Mouse (Mus musculus) heart, embryonic 10.5 days (tissue): ENCODE results near the gene Itga10. TPM values are rescaled to one million over a fixed set of nuclear protein-coding genes. Genes with fewer than 3 reads are reported as not detected.
A peak's percentile ranks its signal among the peaks of the same experiment; 100 is the strongest.

Experiments used
- DNase-seq: peaks from one replicate; pipeline ENCODE4 v3.0.0-alpha.2; 2017; ENCODE audit warnings: low spot score
- H3K27ac ChIP-seq: fragments of 300-500 bp; sonication (generic); 2 replicates; pipeline ENCODE4 v1.5.1; 2016; ENCODE audit warnings: mild to moderate bottlenecking
- H3K27me3 ChIP-seq: fragments of 300-500 bp; sonication (generic); 2 replicates; pipeline ENCODE4 v1.6.1; 2016; ENCODE audit warnings: mild to moderate bottlenecking; ENCODE audit not compliant: poor library complexity, insufficient read depth, severe bottlenecking
- H3K36me3 ChIP-seq: fragments of 300-500 bp; sonication (generic); 2 replicates; pipeline ENCODE4 v1.6.1; 2016; ENCODE audit warnings: mild to moderate bottlenecking, moderate library complexity
- H3K4me1 ChIP-seq: fragments of 300-500 bp; sonication (generic); 2 replicates; pipeline ENCODE4 v1.6.1; 2016; ENCODE audit warnings: mild to moderate bottlenecking
- H3K4me3 ChIP-seq: fragments of 300-500 bp; sonication (generic); 2 replicates; pipeline ENCODE4 v1.5.1; 2016; ENCODE audit warnings: mild to moderate bottlenecking, moderate library complexity
- H3K9me3 ChIP-seq: fragments of 300-500 bp; sonication (generic); 2 replicates; pipeline ENCODE4 v1.6.1; 2016; ENCODE audit warnings: mild to moderate bottlenecking, moderate library complexity
- WGBS: fragments of 180-500 bp; shearing (Covaris S2); methylation state at CpG from one replicate; pipeline ENCODE4 v1.1.7; 2016; 5-methylcytosine and 5-hydroxymethylcytosine counted together
- polyA plus RNA-seq: library from polyadenylated mRNA; unstranded; fragments of >200 nt; fragmentation: Nextera tagmentation; extraction: Ambion mirVana; gene quantifications from 2 replicates; pipeline ENCODE4 v1.2.1, GENCODE M21; 2016

Gene Itga10
- polyA plus RNA-seq, 1 experiment from 2014 or later: 0.84 TPM

- H3K4me3 ChIP-seq: peak within 1 kb of the TSS; percentile 93
- peaks cover 45% of the 10 kb centered on the region for H3K4me1 ChIP-seq
- DNase-seq: peak; percentile 94
- no peaks in the 10 kb centered on the region for H3K9me3 ChIP-seq
- peak within 1 kb of the TSS; percentile 98 for H3K27ac ChIP-seq
- H3K36me3 ChIP-seq: peaks cover 23% of the 10 kb centered on the region
- WGBS: under 1% methylated on average over 35 of the region's 35 CpGs
- H3K27me3 ChIP-seq: no peaks in the 10 kb centered on the region
These were observed 50.9 kb downstream of the Itga10 start, which contains the start of gene Pias3 for GRCm38 (mm10) chr3:96696198-96696765. Gene Pias3 (plus strand): TSS chr3:96696384.

GRCm38 (mm10) chr3:96696766-96697732 lies 51.7 kb downstream of the Itga10 start:
- Histone ChIP-seq H3K27ac (peak overlapping the region; percentile 98), H3K36me3 (peaks cover 31% of the 10 kb centered on the region), H3K9me3 (no peaks in the 10 kb centered on the region), H3K4me3 (peak overlapping the region; percentile 93), H3K27me3 (no peaks in the 10 kb centered on the region), H3K4me1 (peaks cover 45% of the 10 kb centered on the region)
- DNase-seq: peak; percentile 95
- under 1% methylated on average over 85 of the region's 85 CpGs for WGBS

- Histone ChIP-seq H3K4me3 (no peak overlapping the region; the same call in 1 of the 2 replicates), H3K4me1 (peaks cover 36% of the 10 kb centered on the region), H3K27ac (peak overlapping the region; percentile 13; the same call in 1 of the 2 replicates), H3K9me3 (no peaks in the 10 kb centered on the region), H3K36me3 (peaks cover 51% of the 10 kb centered on the region), H3K27me3 (no peaks in the 10 kb centered on the region)
- WGBS: 41% methylated on average over 19 of the region's 19 CpGs
- DNase-seq: no peak
These were observed 53.8 kb downstream of the Itga10 start for GRCm38 (mm10) chr3:96698993-96699690.

GRCm38 (mm10) chr3:96700376-96700775 lies 55.0 kb downstream of the Itga10 start:
- peaks cover 63% of the 10 kb centered on the region for H3K36me3 ChIP-seq
- 54% methylated on average over 7 of the region's 7 CpGs for WGBS
- no peak for DNase-seq

GRCm38 (mm10) chr3:96701003-96701402 lies 55.6 kb downstream of the Itga10 start:
- 80% methylated on average over 4 of the region's 4 CpGs for WGBS
- no peak for DNase-seq

More at GRCm38 (mm10) chr3:96700376-96700775, 55.0 kb downstream of the Itga10 start:
- H3K27me3 ChIP-seq: no peaks in the 10 kb centered on the region
- H3K27ac ChIP-seq: no peak overlapping the region
- peaks cover 31% of the 10 kb centered on the region for H3K4me1 ChIP-seq
- no peaks in the 10 kb centered on the region for H3K9me3 ChIP-seq
- H3K4me3 ChIP-seq: no peak overlapping the region

GRCm38 (mm10) chr3:96704778-96705177 lies 59.4 kb downstream of the Itga10 start:
- H3K4me3 ChIP-seq: no peak overlapping the region
- peaks cover 59% of the 10 kb centered on the region for H3K36me3 ChIP-seq
- H3K9me3 ChIP-seq: no peaks in the 10 kb centered on the region
- no peak overlapping the region for H3K27ac ChIP-seq
- H3K27me3 ChIP-seq: peaks cover 18% of the 10 kb centered on the region; the same call in 1 of the 2 replicates
- peaks cover 10% of the 10 kb centered on the region for H3K4me1 ChIP-seq
- no peak for DNase-seq
- 67% methylated on average over 11 of the region's 11 CpGs for WGBS

More at GRCm38 (mm10) chr3:96701003-96701402, 55.6 kb downstream of the Itga10 start:
- no peak overlapping the region for H3K4me3 ChIP-seq
- H3K36me3 ChIP-seq: peaks cover 66% of the 10 kb centered on the region
- H3K27ac ChIP-seq: no peak overlapping the region
- peaks cover 26% of the 10 kb centered on the region for H3K4me1 ChIP-seq
- H3K9me3 ChIP-seq: no peaks in the 10 kb centered on the region
- H3K27me3 ChIP-seq: no peaks in the 10 kb centered on the region

- WGBS: 89% methylated on average over 11 of the region's 11 CpGs
- peak; percentile 64 for DNase-seq
- Histone ChIP-seq H3K27me3 (peaks cover 18% of the 10 kb centered on the region; the same call in 1 of the 2 replicates), H3K36me3 (peaks cover 59% of the 10 kb centered on the region), H3K4me1 (peaks cover 9% of the 10 kb centered on the region), H3K9me3 (no peaks in the 10 kb centered on the region), H3K4me3 (no peak overlapping the region), H3K27ac (no peak overlapping the region)
These were observed 60.8 kb downstream of the Itga10 start for GRCm38 (mm10) chr3:96706217-96706616.

- DNase-seq: peak; percentile 54
- Histone ChIP-seq H3K4me3 (no peak overlapping the region), H3K36me3 (peaks cover 59% of the 10 kb centered on the region), H3K4me1 (peaks cover 9% of the 10 kb centered on the region), H3K27me3 (peaks cover 18% of the 10 kb centered on the region; the same call in 1 of the 2 replicates), H3K27ac (no peak overlapping the region), H3K9me3 (no peaks in the 10 kb centered on the region)
- WGBS: 70% methylated on average over 7 of the region's 7 CpGs
These were observed 61.6 kb downstream of the Itga10 start for GRCm38 (mm10) chr3:96706984-96707383.

GRCm38 (mm10) chr3:96707903-96708683 lies 62.7 kb downstream of the Itga10 start, which contains the start of gene Nudt17:
Gene Nudt17 (minus strand): TSS chr3:96708562.
- WGBS: 6% methylated on average over 42 of the region's 42 CpGs
- peaks cover 60% of the 10 kb centered on the region for H3K36me3 ChIP-seq
- H3K27me3 ChIP-seq: peaks cover 18% of the 10 kb centered on the region; the same call in 1 of the 2 replicates
- no peaks in the 10 kb centered on the region for H3K9me3 ChIP-seq
- H3K27ac ChIP-seq: peak within 1 kb of the TSS; percentile 79
- peaks cover 9% of the 10 kb centered on the region for H3K4me1 ChIP-seq
- peak; percentile 87 for DNase-seq
- peak within 1 kb of the TSS; percentile 63 for H3K4me3 ChIP-seq

GRCm38 (mm10) chr3:96708684-96709064 lies 63.3 kb downstream of the Itga10 start:
- H3K9me3 ChIP-seq: no peaks in the 10 kb centered on the region
- peaks cover 18% of the 10 kb centered on the region; the same call in 1 of the 2 replicates for H3K27me3 ChIP-seq
- peak overlapping the region; percentile 79; the same call in 1 of the 2 replicates for H3K27ac ChIP-seq
- DNase-seq: peak; percentile 65
- peaks cover 60% of the 10 kb centered on the region for H3K36me3 ChIP-seq
- H3K4me3 ChIP-seq: peak overlapping the region; percentile 63; the same call in 1 of the 2 replicates
- peaks cover 9% of the 10 kb centered on the region for H3K4me1 ChIP-seq
- WGBS: 53% methylated on average over 2 of the region's 2 CpGs
